Comparison of ENCODE assay signal across 17 mouse cellular contexts in the genomic region with DNA sequence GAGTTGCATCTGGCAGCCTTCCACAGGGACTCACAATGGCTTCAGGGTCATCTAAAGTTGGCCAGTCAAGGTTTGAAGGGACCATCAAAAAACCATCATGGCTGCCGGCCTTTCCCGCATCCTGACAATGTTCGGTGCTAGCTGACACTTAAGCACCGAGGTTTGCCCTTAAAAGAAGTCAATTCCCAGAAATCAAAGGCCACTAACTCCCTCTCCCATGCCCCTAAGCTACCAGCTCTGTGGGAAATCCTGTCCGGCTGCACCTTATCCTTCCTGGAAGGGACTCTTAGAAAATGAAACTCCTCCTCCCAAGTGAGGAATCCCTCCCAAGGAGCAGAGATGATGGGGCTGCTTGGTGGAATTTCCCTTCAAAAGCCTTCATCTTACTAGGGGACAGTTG. TPM values are rescaled to one million over a fixed set of nuclear protein-coding genes. Genes with fewer than 3 reads are reported as not detected.
DNase-seq lines count a peak whose midpoint lies in the region; ATAC-seq and TF ChIP-seq lines count a peak whose summit lies in the region.
"Had no signal": no experiment of that assay in that cellular context is flagged by ENCODE, and none has a peak within 500 bp of the region (broad histone marks: within the 10 kb centered on the region; RNA-seq: fewer than 3 reads in every experiment).

No protein-coding gene starts in this region.

- H3K4me1 ChIP-seq in intestine, embryonic 16.5 days (ENCODE audit: control insufficient read depth, insufficient read depth, low read length): peaks cover 4% of the 10 kb centered on the region; the same call in 1 of the 2 replicates
- H3K4me1 ChIP-seq in intestine, embryonic 15.5 days (replicated peaks): 0 out of 2 replicates have a peak, but pooled peaks cover 4% of the 10 kb centered on the region
- H3K4me1 ChIP-seq in liver, postnatal 0 days (ENCODE audit: insufficient read depth): peaks cover 19% of the 10 kb centered on the region
- H3K4me1 ChIP-seq in liver, embryonic 11.5 days (replicated peaks; ENCODE audit: control insufficient read depth, insufficient read depth, low read length): no peaks in the 10 kb centered on the region
- H3K4me1 ChIP-seq in heart, embryonic 15.5 days (replicated peaks): peaks cover 4% of the 10 kb centered on the region; the same call in 1 of the 2 replicates

- no peak for DNase-seq in liver, postnatal 0 days
- DNase-seq in liver, embryonic 11.5 days (ENCODE audit: low spot score): no peak
- no peak for DNase-seq in Patski (ENCODE audit: low read depth, low spot score)
- no peak for DNase-seq in cerebellum, postnatal 4 days (ENCODE audit: low spot score in 2 of 2)
- no peak for DNase-seq in spleen, postnatal 36 days (ENCODE audit: low spot score in 2 of 2)
- DNase-seq: cerebellum, adult 9-11 months; forebrain, postnatal 0 days; gastrocnemius, postnatal 36 days; layer of hippocampus, postnatal 36 days; thymus, adult 2 months had no signal

- H3K4me3 ChIP-seq in intestine, embryonic 16.5 days (ENCODE audit: low read length): no peak overlapping the region
- H3K4me3 ChIP-seq in intestine, embryonic 15.5 days (replicated peaks): no peak overlapping the region
- H3K4me3 ChIP-seq in liver, postnatal 0 days (ENCODE audit: low read depth, low read length): no peak overlapping the region
- no peak overlapping the region for H3K4me3 ChIP-seq in liver, embryonic 11.5 days (ENCODE audit: low read depth, low read length)
- no peak overlapping the region for H3K4me3 ChIP-seq in heart, embryonic 15.5 days
- H3K4me3 ChIP-seq: limb, embryonic 15.5 days; megakaryocyte, embryonic 14.5 days; myocyte had no signal

- POLR2A ChIA-PET in Patski (lab: Charles Lee): interaction anchor here (0.9 kb wide), 1 partner anchor 12 kb away, joined by 6 read pairs; no protein-coding TSS in a partner anchor

- no peak for ATAC-seq in intestine, embryonic 16.5 days
- ATAC-seq in intestine, embryonic 15.5 days: no peak
- ATAC-seq in liver, postnatal 0 days: no peak
- ATAC-seq in liver, embryonic 11.5 days (replicated peaks; ENCODE audit: low FRiP score): no peak
- ATAC-seq in Patski: peak; percentile 9
- no peak for ATAC-seq in heart, embryonic 15.5 days (replicated peaks; ENCODE audit: insufficient number of reproducible peaks, insufficient read depth, low FRiP score, low read depth)
- ATAC-seq: forebrain, postnatal 0 days; hindbrain, embryonic 16.5 days had no signal

- TF ChIP-seq CTCF in liver, postnatal 0 days (IDR thresholded peaks at IDR 0.05; ENCODE audit: low read depth): no peak
- no peak for TF ChIP-seq CTCF in Patski (IDR thresholded peaks at IDR 0.05)

- TF ChIP-seq EP300 in liver, postnatal 0 days (IDR thresholded peaks at IDR 0.05; ENCODE audit: low read depth): no peak

- H3K36me3 ChIP-seq in intestine, embryonic 16.5 days (ENCODE audit: control insufficient read depth, insufficient read depth, low read length): no peaks in the 10 kb centered on the region
- H3K36me3 ChIP-seq in intestine, embryonic 15.5 days: no peaks in the 10 kb centered on the region
- H3K36me3 ChIP-seq in liver, postnatal 0 days (replicated peaks; ENCODE audit: insufficient read depth, low read length): no peaks in the 10 kb centered on the region
- no peaks in the 10 kb centered on the region for H3K36me3 ChIP-seq in liver, embryonic 11.5 days (ENCODE audit: control insufficient read depth, insufficient read depth, low read length)
- H3K36me3 ChIP-seq in heart, embryonic 15.5 days: no peaks in the 10 kb centered on the region
- H3K36me3 ChIP-seq: limb, embryonic 15.5 days had no signal

- WGBS in intestine, embryonic 16.5 days: 81% methylated on average over 5 of the region's 5 CpGs
- WGBS in intestine, embryonic 15.5 days: 91% methylated on average over 5 of the region's 5 CpGs
- WGBS in liver, postnatal 0 days (ENCODE audit: insufficient replicate concordance): 82% methylated on average over 5 of the region's 5 CpGs
- WGBS in liver, embryonic 11.5 days: 86% methylated on average over 5 of the region's 5 CpGs
- 72% methylated on average over 5 of the region's 5 CpGs for WGBS in heart, embryonic 15.5 days

- in situ Hi-C loops in Patski (cut with MboI; ENCODE audit: low pct_unique_long_range_greater_than_20kb): no loop called here

- H3K27me3 ChIP-seq in intestine, embryonic 16.5 days (replicated peaks; ENCODE audit: control insufficient read depth, insufficient read depth, low read length): no peaks in the 10 kb centered on the region
- no peaks in the 10 kb centered on the region for H3K27me3 ChIP-seq in intestine, embryonic 15.5 days (replicated peaks)
- H3K27me3 ChIP-seq in liver, postnatal 0 days (ENCODE audit: insufficient read depth, low read length): no peaks in the 10 kb centered on the region
- no peaks in the 10 kb centered on the region for H3K27me3 ChIP-seq in liver, embryonic 11.5 days (replicated peaks; ENCODE audit: control insufficient read depth, insufficient read depth, low read length)
- no peaks in the 10 kb centered on the region for H3K27me3 ChIP-seq in Patski
- no peaks in the 10 kb centered on the region for H3K27me3 ChIP-seq in heart, embryonic 15.5 days
- H3K27me3 ChIP-seq: limb, embryonic 15.5 days; megakaryocyte, embryonic 14.5 days had no signal

- 0 out of 2 replicates have a peak overlapping the region, but pooled peaks have one; percentile 14 for H3K27ac ChIP-seq in intestine, embryonic 16.5 days (ENCODE audit: low read length)
- no peak overlapping the region for H3K27ac ChIP-seq in intestine, embryonic 15.5 days
- H3K27ac ChIP-seq in liver, postnatal 0 days (ENCODE audit: low read depth): peak overlapping the region; percentile 11; the same call in 1 of the 2 replicates
- H3K27ac ChIP-seq in liver, embryonic 11.5 days (ENCODE audit: low read depth, low read length): no peak overlapping the region; the same call in 1 of the 2 replicates
- peak overlapping the region; percentile 20; the same call in 1 of the 2 replicates for H3K27ac ChIP-seq in heart, embryonic 15.5 days
- H3K27ac ChIP-seq: limb, embryonic 15.5 days had no signal

- no peaks in the 10 kb centered on the region for H3K9me3 ChIP-seq in intestine, embryonic 16.5 days (ENCODE audit: control insufficient read depth, low read length)
- no peaks in the 10 kb centered on the region for H3K9me3 ChIP-seq in intestine, embryonic 15.5 days
- no peaks in the 10 kb centered on the region for H3K9me3 ChIP-seq in liver, postnatal 0 days (ENCODE audit: low read length)
- no peaks in the 10 kb centered on the region for H3K9me3 ChIP-seq in liver, embryonic 11.5 days (ENCODE audit: control insufficient read depth, low read length)
- no peaks in the 10 kb centered on the region for H3K9me3 ChIP-seq in heart, embryonic 15.5 days (replicated peaks)
- H3K9me3 ChIP-seq: limb, embryonic 15.5 days; megakaryocyte, embryonic 14.5 days had no signal

- no peak overlapping the region for H3K9ac ChIP-seq in intestine, embryonic 16.5 days (ENCODE audit: low read depth, low read length)
- no peak overlapping the region for H3K9ac ChIP-seq in intestine, embryonic 15.5 days
- no peak overlapping the region for H3K9ac ChIP-seq in liver, postnatal 0 days (replicated peaks)
- H3K9ac ChIP-seq in liver, embryonic 11.5 days (ENCODE audit: low read depth, low read length): no peak overlapping the region
- no peak overlapping the region for H3K9ac ChIP-seq in heart, embryonic 15.5 days
- H3K9ac ChIP-seq: forebrain, postnatal 0 days; limb, embryonic 15.5 days had no signal

- H3K4me2 ChIP-seq in intestine, embryonic 16.5 days (ENCODE audit: low read depth, low read length): no peak overlapping the region
- no peak overlapping the region for H3K4me2 ChIP-seq in intestine, embryonic 15.5 days (replicated peaks)
- no peak overlapping the region for H3K4me2 ChIP-seq in liver, postnatal 0 days (ENCODE audit: low read depth, low read length)
- no peak overlapping the region for H3K4me2 ChIP-seq in liver, embryonic 11.5 days
- H3K4me2 ChIP-seq in heart, embryonic 15.5 days: no peak overlapping the region
- H3K4me2 ChIP-seq: limb, embryonic 15.5 days had no signal

- CTCF ChIA-PET in Patski (lab: Charles Lee): no interaction called here

RNA-seq across cellular contexts. Expression of gene Abcc4, which starts 14.6 kb away (rescaled TPM):
- polyA plus RNA-seq in intestine, embryonic 16.5 days (2015; fragmentation: Nextera tagmentation; extraction: Ambion mirVana): 1.8 and 2.0 TPM in 2 replicates
- polyA plus RNA-seq in intestine, embryonic 15.5 days (2015; fragmentation: Nextera tagmentation; extraction: Ambion mirVana): 2.2 and 2.3 TPM in 2 replicates
- polyA plus RNA-seq in liver, postnatal 0 days (2015; fragmentation: Nextera tagmentation; extraction: Ambion mirVana): 1.1 and 1.2 TPM in 2 replicates
- polyA plus RNA-seq in liver, embryonic 11.5 days (2014; fragmentation: Nextera tagmentation; extraction: Ambion mirVana): 4.5 and 5.8 TPM in 2 replicates
- polyA plus RNA-seq in Patski (2021): 52.8 TPM
- 1.6 and 2.2 TPM in 2 replicates for polyA plus RNA-seq in heart, embryonic 15.5 days (2015; fragmentation: Nextera tagmentation; extraction: Ambion mirVana)

Comparison
In these comparisons a context has a peak if more than half of its experiments do, and no peak if none do; other contexts are left out.
1. H3K27ac ChIP-seq: peak in intestine, embryonic 16.5 days (single experiment), liver, postnatal 0 days (single experiment) and heart, embryonic 15.5 days (single experiment); none in intestine, embryonic 15.5 days (single experiment) and liver, embryonic 11.5 days (single experiment).